Mouse (Mus musculus) hindbrain, embryonic 11.5 days (tissue): ENCODE measurements around the gene Wdfy1. TPM values are rescaled to one million over a fixed set of nuclear protein-coding genes. Genes with fewer than 3 reads are reported as not detected.

ENCODE experiments used
- ATAC-seq: fragments of 200-750 bp; cut with Nextera tagmentation; 2 replicates; pipeline ENCODE4 v1.8.0; 2017; ENCODE audit warnings: mild to moderate bottlenecking, moderate TSS enrichment, moderate library complexity; ENCODE audit not compliant: low FRiP score
- DNase-seq: peaks from one replicate; pipeline ENCODE4 v3.0.0-alpha.2; 2015; ENCODE audit warnings: low spot score
- H3K27ac ChIP-seq: fragments of 300-500 bp; sonication (generic); 2 replicates; pipeline ENCODE4 v1.5.1; 2014; ENCODE audit warnings: mild to moderate bottlenecking, low read depth, low read length
- H3K27me3 ChIP-seq: fragments of 300-500 bp; sonication (generic); 2 replicates; pipeline ENCODE4 v1.6.1; 2014; ENCODE audit warnings: mild to moderate bottlenecking, low read length, moderate library complexity, mixed read lengths; ENCODE audit not compliant: control insufficient read depth, insufficient read depth
- H3K36me3 ChIP-seq: fragments of 300-500 bp; sonication (generic); 2 replicates; pipeline ENCODE4 v1.6.1; 2014; ENCODE audit warnings: mild to moderate bottlenecking, low read length, moderate library complexity, mixed read lengths; ENCODE audit not compliant: control insufficient read depth, insufficient read depth
- H3K4me1 ChIP-seq: fragments of 300-500 bp; sonication (generic); replicated peaks from 2 replicates; pipeline ENCODE4 v1.6.1; 2014; ENCODE audit warnings: low read length, mixed read lengths; ENCODE audit not compliant: control insufficient read depth, insufficient read depth
- H3K4me2 ChIP-seq: fragments of 300-500 bp; sonication (generic); replicated peaks from 2 replicates; pipeline ENCODE4 v1.6.1; 2014; ENCODE audit warnings: mild to moderate bottlenecking, low read depth, low read length
- H3K4me3 ChIP-seq: fragments of 300-500 bp; sonication (generic); 2 replicates; pipeline ENCODE4 v1.5.1; 2014; ENCODE audit warnings: low read depth, low read length
- H3K9ac ChIP-seq: fragments of 300-500 bp; sonication (generic); 2 replicates; pipeline ENCODE4 v1.6.1; 2014; ENCODE audit warnings: low read depth, low read length
- H3K9me3 ChIP-seq: fragments of 300-500 bp; sonication (generic); 2 replicates; pipeline ENCODE4 v1.6.1; 2016; ENCODE audit warnings: low read length; ENCODE audit not compliant: control insufficient read depth
- WGBS: fragments of 180-500 bp; shearing (Covaris S2); extraction: QIAGEN DNeasy Blood & Tissue Kit; methylation state at CpG from one replicate; pipeline ENCODE4 v1.1.7; 2014; 5-methylcytosine and 5-hydroxymethylcytosine counted together
- polyA plus RNA-seq: library from polyadenylated mRNA; unstranded; fragments of >200 nt; fragmentation: Nextera tagmentation; extraction: Ambion mirVana; gene quantifications from 2 replicates; pipeline ENCODE4 v1.2.1, GENCODE M21; 2014

Wdfy1 gene
- polyA plus RNA-seq, 1 experiment from 2014 or later: 52.6 TPM

DNA sequence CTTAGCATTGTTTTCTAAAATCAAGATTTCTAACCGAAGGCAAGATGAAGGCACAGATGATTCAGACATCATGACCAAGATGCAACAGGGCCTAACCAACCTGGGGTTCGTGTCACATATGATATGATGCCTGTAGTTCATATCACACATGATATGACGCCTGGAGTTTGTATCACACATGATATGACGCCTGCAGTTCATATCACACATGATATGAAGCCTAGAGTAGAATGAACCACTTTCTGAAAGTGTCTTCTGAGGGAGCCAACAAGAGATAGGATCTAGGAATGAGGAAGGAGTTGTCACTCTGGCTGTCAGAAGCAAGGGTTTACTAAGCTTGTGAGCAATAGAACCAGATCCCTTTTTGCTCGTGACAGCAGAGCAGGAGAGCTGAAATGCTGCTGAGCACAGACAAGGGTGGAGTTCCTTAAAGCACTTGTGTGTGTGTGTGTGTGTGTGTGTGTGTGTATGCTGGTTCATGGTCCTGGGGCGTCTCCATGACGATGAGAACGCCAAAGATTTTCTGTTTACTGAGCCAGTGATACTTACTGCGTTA lies 106.4 kb downstream of the Wdfy1 start:
- Histone ChIP-seq H3K9me3 (no peaks in the 10 kb centered on the region), H3K27ac (no peak overlapping the region), H3K9ac (no peak overlapping the region), H3K4me1 (0 out of 2 replicates have a peak, but pooled peaks cover 2% of the 10 kb centered on the region), H3K36me3 (no peaks in the 10 kb centered on the region), H3K27me3 (peaks cover 24% of the 10 kb centered on the region), H3K4me2 (no peak overlapping the region), H3K4me3 (no peak overlapping the region)
- DNase-seq (no peak), ATAC-seq (no peak)
- WGBS: 85% methylated on average over 9 of the region's 9 CpGs

DNA sequence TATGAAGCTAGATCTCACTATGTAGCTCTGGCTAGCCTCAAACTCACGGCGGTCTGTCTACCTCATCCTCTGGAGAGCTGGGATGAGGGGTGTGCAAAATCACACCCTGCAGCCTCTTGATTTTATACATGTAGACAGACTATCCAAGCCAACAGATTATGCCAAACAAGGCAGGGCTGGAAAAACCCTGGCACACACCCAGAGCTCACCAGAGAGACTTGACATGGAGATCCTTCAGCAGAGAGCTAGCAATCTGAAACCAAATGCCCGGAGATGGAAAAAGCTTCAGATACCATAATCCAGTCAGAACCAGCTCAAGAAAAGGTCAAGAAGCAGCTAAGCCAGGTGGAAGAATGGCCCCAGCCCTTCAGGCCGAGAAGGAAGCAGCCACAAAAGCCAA lies 111.0 kb downstream of the Wdfy1 start:
- Histone ChIP-seq H3K36me3 (no peaks in the 10 kb centered on the region), H3K27ac (no peak overlapping the region), H3K4me3 (no peak overlapping the region), H3K9me3 (no peaks in the 10 kb centered on the region), H3K9ac (no peak overlapping the region), H3K27me3 (no peaks in the 10 kb centered on the region), H3K4me2 (no peak overlapping the region), H3K4me1 (no peaks in the 10 kb centered on the region)
- DNase-seq: no peak
- WGBS: 87% methylated on average over 4 of the region's 4 CpGs
- no peak for ATAC-seq

DNA sequence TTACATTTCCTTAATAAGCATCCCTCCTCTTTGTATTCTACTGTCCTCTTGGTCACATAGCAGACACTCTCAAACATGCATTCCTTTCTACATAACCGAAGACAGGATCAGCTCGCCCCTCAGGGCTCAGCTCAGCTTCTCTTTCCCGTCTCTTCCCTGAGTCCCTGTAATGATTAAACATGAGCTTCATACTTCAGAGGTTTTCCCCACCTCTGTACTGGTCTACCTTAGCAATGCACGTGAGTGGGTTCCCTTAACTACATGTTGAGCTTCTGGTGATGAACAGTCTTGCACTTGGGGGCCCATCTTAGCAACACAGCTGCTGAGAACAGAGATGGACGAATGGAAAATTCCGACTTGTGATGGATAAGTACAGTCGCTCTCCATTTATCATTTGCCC lies 116.3 kb downstream of the Wdfy1 start:
- H3K4me1 ChIP-seq: no peaks in the 10 kb centered on the region
- ATAC-seq (no peak), DNase-seq (no peak)
- 83% methylated on average over 7 of the region's 7 CpGs for WGBS
- H3K4me3 ChIP-seq: no peak overlapping the region
- no peak overlapping the region for H3K27ac ChIP-seq
- no peaks in the 10 kb centered on the region for H3K27me3 ChIP-seq
- H3K9ac ChIP-seq: no peak overlapping the region
- no peaks in the 10 kb centered on the region for H3K9me3 ChIP-seq
- H3K36me3 ChIP-seq: no peaks in the 10 kb centered on the region
- no peak overlapping the region for H3K4me2 ChIP-seq

DNA sequence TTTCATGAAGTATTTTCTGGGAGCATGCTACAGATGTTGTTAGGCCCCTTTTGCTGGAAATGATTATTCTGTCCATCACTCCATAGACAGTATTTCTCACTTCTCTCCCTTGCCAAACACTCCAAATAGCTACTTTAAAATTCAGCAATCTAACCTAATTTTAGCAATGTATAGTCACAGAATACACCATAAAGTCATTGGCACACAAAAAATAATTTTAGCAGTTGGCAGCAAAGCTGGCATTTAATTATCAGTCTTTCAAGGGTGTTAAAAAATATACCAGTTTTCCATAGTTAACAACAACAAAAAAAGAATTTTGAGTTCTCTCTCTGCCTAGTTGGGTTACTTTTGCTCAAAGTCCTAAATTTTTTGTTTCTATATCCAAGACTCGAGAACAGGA lies 118.5 kb downstream of the Wdfy1 start:
- DNase-seq (no peak), ATAC-seq (no peak)
- Histone ChIP-seq H3K4me2 (no peak overlapping the region), H3K4me3 (no peak overlapping the region), H3K4me1 (no peaks in the 10 kb centered on the region), H3K27me3 (no peaks in the 10 kb centered on the region), H3K9ac (no peak overlapping the region), H3K36me3 (no peaks in the 10 kb centered on the region), H3K27ac (no peak overlapping the region), H3K9me3 (no peaks in the 10 kb centered on the region)
- 84% methylated on average over 1 of the region's 1 CpGs for WGBS

DNA sequence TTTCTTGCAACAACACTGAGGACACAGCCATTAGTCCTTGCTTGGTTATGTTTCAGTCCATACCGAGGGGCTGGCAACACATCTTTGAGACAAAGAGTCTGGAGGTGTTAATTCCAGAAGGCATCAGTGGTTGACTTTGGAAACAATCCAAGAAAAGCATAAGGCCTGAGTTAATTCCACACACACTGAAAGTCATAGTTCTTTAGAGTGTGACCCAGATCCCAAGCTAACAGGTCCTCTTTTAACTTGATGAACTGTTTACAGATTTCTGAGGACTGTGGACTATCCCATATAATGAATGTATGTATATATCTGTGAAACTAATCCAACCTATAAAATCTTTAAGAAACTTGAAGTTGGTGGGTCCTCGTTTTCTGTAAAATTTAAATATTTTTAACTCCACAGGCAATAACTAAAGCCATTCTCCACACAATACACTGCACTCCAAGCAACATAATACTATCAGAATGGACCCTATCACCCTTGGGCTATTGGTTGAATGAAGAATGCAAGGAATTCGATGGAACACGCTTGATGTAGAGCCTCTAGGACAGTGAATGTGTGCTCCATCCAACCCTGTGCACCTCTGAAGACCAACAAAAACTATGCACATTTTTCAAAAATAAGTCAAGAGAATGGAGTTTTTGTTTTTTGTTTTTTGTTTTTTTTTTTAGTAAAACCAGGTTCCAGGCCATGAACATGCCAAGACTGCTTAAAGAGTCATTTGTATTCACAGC lies 120.0 kb downstream of the Wdfy1 start:
- H3K36me3 ChIP-seq: no peaks in the 10 kb centered on the region
- WGBS: 84% methylated on average over 4 of the region's 4 CpGs
- H3K9ac ChIP-seq: no peak overlapping the region

DNA sequence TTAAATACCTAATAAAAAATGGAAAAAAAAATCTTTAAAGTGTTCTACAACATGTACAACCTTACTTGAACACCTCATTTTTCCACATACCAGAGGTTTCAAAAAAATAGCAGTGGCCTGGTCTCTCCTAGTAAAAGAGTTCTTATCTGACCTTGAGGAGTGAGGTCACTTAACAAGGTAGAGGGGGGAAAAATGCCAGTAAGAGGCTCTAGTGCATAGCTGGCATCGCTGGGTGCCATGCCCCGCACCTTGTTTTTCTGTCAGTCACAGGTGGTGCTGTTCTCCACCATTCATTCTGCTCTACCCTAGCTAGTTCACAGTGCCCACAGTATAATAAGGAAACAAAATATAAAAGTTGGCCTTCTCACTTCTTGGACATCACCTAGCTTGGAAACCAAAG lies 121.0 kb downstream of the Wdfy1 start:
- Histone ChIP-seq H3K9me3 (no peaks in the 10 kb centered on the region), H3K36me3 (no peaks in the 10 kb centered on the region), H3K27ac (no peak overlapping the region), H3K4me3 (no peak overlapping the region), H3K4me2 (no peak overlapping the region), H3K27me3 (no peaks in the 10 kb centered on the region), H3K9ac (no peak overlapping the region), H3K4me1 (no peaks in the 10 kb centered on the region)
- DNase-seq (no peak), ATAC-seq (no peak)
- WGBS: 93% methylated on average over 2 of the region's 2 CpGs

More for the DNA sequence above, 120.0 kb downstream of the Wdfy1 start:
- Histone ChIP-seq H3K27me3 (no peaks in the 10 kb centered on the region), H3K4me1 (no peaks in the 10 kb centered on the region), H3K27ac (no peak overlapping the region), H3K4me3 (no peak overlapping the region), H3K9me3 (no peaks in the 10 kb centered on the region), H3K4me2 (no peak overlapping the region)
- no peak for DNase-seq
- ATAC-seq: no peak

Other genes starting within 250 kb of the Wdfy1 start
- 0.18 and 0.29 TPM in 2 replicates for gene Ap1s3, start 104.2 kb downstream of the Wdfy1 start, polyA plus RNA-seq
- gene Mrpl44, start 125 bp downstream of the Wdfy1 start, polyA plus RNA-seq: 53.0 and 53.1 TPM in 2 replicates
- 91.7 and 103 TPM in 2 replicates for gene Serpine2, start 85.0 kb upstream of the Wdfy1 start, polyA plus RNA-seq